Mouse (Mus musculus) limb, embryonic 10.5 days (tissue): Measurements from ENCODE around the gene Ofcc1. TPM values are rescaled to one million over a fixed set of nuclear protein-coding genes. Genes with fewer than 3 reads are reported as not detected.

Experiments used
- DNase-seq: peaks from one replicate; pipeline ENCODE4 v3.0.0-alpha.2; 2017; ENCODE audit warnings: low spot score
- H3K27ac ChIP-seq: fragments of 300-500 bp; sonication (generic); 2 replicates; pipeline ENCODE4 v1.5.1; 2016; ENCODE audit warnings: mild to moderate bottlenecking
- H3K27me3 ChIP-seq: fragments of 300-500 bp; sonication (generic); 2 replicates; pipeline ENCODE4 v1.6.1; 2016; ENCODE audit warnings: low read depth, mild to moderate bottlenecking; ENCODE audit not compliant: poor library complexity, severe bottlenecking
- H3K36me3 ChIP-seq: fragments of 300-500 bp; sonication (generic); 2 replicates; pipeline ENCODE4 v1.6.1; 2016; ENCODE audit warnings: mild to moderate bottlenecking, moderate library complexity
- H3K4me1 ChIP-seq: fragments of 300-500 bp; sonication (generic); 2 replicates; pipeline ENCODE4 v1.6.1; 2016
- H3K4me3 ChIP-seq: fragments of 300-500 bp; sonication (generic); 2 replicates; pipeline ENCODE4 v1.5.1; 2016; ENCODE audit warnings: mild to moderate bottlenecking, moderate library complexity
- H3K9me3 ChIP-seq: fragments of 300-500 bp; sonication (generic); replicated peaks from 2 replicates; pipeline ENCODE4 v1.6.1; 2016; ENCODE audit warnings: mild to moderate bottlenecking
- WGBS: fragments of 180-500 bp; shearing (Covaris S2); methylation state at CpG from one replicate; pipeline ENCODE4 v1.1.7; 2016; 5-methylcytosine and 5-hydroxymethylcytosine counted together
- polyA plus RNA-seq: library from polyadenylated mRNA; unstranded; fragments of >200 nt; fragmentation: Nextera tagmentation; extraction: Ambion mirVana; gene quantifications from 2 replicates; pipeline ENCODE4 v1.2.1, GENCODE M21; 2016

Ofcc1 gene
- polyA plus RNA-seq = 0.20 and 0.26 TPM in 2 replicates

GRCm38 (mm10) chr13:40361288-40361687 is at the start of gene Ofcc1:
TSS of gene Ofcc1 (minus strand) at chr13:40361450.
- no peak for DNase-seq
- Histone ChIP-seq H3K9me3 (no peaks in the 10 kb centered on the region), H3K4me1 (peaks cover 13% of the 10 kb centered on the region), H3K36me3 (no peaks in the 10 kb centered on the region), H3K27me3 (no peaks in the 10 kb centered on the region), H3K27ac (peak within 1 kb of the TSS; percentile 7; the same call in 1 of the 2 replicates), H3K4me3 (no peak within 1 kb of the TSS)
- WGBS = 75% methylated on average over 3 of the region's 3 CpGs

- H3K27ac ChIP-seq = no peak overlapping the region
- H3K36me3 ChIP-seq = no peaks in the 10 kb centered on the region
- H3K4me1 ChIP-seq = peaks cover 13% of the 10 kb centered on the region; the same call in 1 of the 2 replicates
- no peaks in the 10 kb centered on the region for H3K27me3 ChIP-seq
- no peaks in the 10 kb centered on the region for H3K9me3 ChIP-seq
- no peak overlapping the region for H3K4me3 ChIP-seq
- DNase-seq = no peak
- 87% methylated on average over 8 of the region's 8 CpGs for WGBS
Observed at GRCm38 (mm10) chr13:40390120-40390519, 28.9 kb upstream of the Ofcc1 start.

- Histone ChIP-seq H3K27ac (no peak overlapping the region), H3K36me3 (no peaks in the 10 kb centered on the region), H3K27me3 (no peaks in the 10 kb centered on the region), H3K4me3 (no peak overlapping the region), H3K4me1 (peaks cover 18% of the 10 kb centered on the region), H3K9me3 (no peaks in the 10 kb centered on the region)
- WGBS = 52% methylated on average over 4 of the region's 4 CpGs
- no peak for DNase-seq
Observed at GRCm38 (mm10) chr13:40387446-40387845, 26.2 kb upstream of the Ofcc1 start.

GRCm38 (mm10) chr13:40384962-40385361 is 23.7 kb upstream of the Ofcc1 start:
- no peaks in the 10 kb centered on the region for H3K36me3 ChIP-seq
- H3K4me1 ChIP-seq = peaks cover 18% of the 10 kb centered on the region
- 47% methylated on average over 4 of the region's 4 CpGs for WGBS
- H3K27ac ChIP-seq = no peak overlapping the region
- no peak overlapping the region for H3K4me3 ChIP-seq
- H3K9me3 ChIP-seq = no peaks in the 10 kb centered on the region
- no peaks in the 10 kb centered on the region for H3K27me3 ChIP-seq
- no peak for DNase-seq

- H3K27me3 ChIP-seq = no peaks in the 10 kb centered on the region
- no peak overlapping the region for H3K27ac ChIP-seq
- 79% methylated on average over 5 of the region's 5 CpGs for WGBS
- H3K9me3 ChIP-seq = no peaks in the 10 kb centered on the region
- no peaks in the 10 kb centered on the region for H3K36me3 ChIP-seq
- H3K4me1 ChIP-seq = no peaks in the 10 kb centered on the region
- H3K4me3 ChIP-seq = no peak overlapping the region
- DNase-seq = no peak
Observed at GRCm38 (mm10) chr13:40376773-40377172, 15.5 kb upstream of the Ofcc1 start.

- peaks cover 5% of the 10 kb centered on the region; the same call in 1 of the 2 replicates for H3K4me1 ChIP-seq
- WGBS = 82% methylated on average over 11 of the region's 11 CpGs
- H3K4me3 ChIP-seq = no peak overlapping the region
- H3K27ac ChIP-seq = no peak overlapping the region
- no peaks in the 10 kb centered on the region for H3K9me3 ChIP-seq
- H3K27me3 ChIP-seq = no peaks in the 10 kb centered on the region
- DNase-seq = no peak
- H3K36me3 ChIP-seq = no peaks in the 10 kb centered on the region
Observed at GRCm38 (mm10) chr13:40366762-40367161, 5.5 kb upstream of the Ofcc1 start.

- Histone ChIP-seq H3K4me1 (peaks cover 18% of the 10 kb centered on the region), H3K36me3 (no peaks in the 10 kb centered on the region), H3K9me3 (no peaks in the 10 kb centered on the region), H3K27me3 (no peaks in the 10 kb centered on the region), H3K4me3 (no peak overlapping the region), H3K27ac (no peak overlapping the region)
- no peak for DNase-seq
- 58% methylated on average over 4 of the region's 4 CpGs for WGBS
Observed at GRCm38 (mm10) chr13:40364855-40365254, 3.6 kb upstream of the Ofcc1 start.

GRCm38 (mm10) chr13:40360692-40361091 is 558 bp downstream of the Ofcc1 start:
- no peaks in the 10 kb centered on the region for H3K36me3 ChIP-seq
- no peak for DNase-seq
- no peaks in the 10 kb centered on the region for H3K27me3 ChIP-seq
- H3K27ac ChIP-seq = no peak overlapping the region; the same call in 1 of the 2 replicates
- peaks cover 13% of the 10 kb centered on the region for H3K4me1 ChIP-seq
- 39% methylated on average over 4 of the region's 4 CpGs for WGBS
- no peaks in the 10 kb centered on the region for H3K9me3 ChIP-seq
- no peak overlapping the region for H3K4me3 ChIP-seq

GRCm38 (mm10) chr13:40347045-40347444 is 14.2 kb downstream of the Ofcc1 start:
- no peaks in the 10 kb centered on the region for H3K36me3 ChIP-seq
- no peaks in the 10 kb centered on the region for H3K9me3 ChIP-seq
- no peaks in the 10 kb centered on the region for H3K4me1 ChIP-seq
- no peak overlapping the region for H3K27ac ChIP-seq
- WGBS = 100% methylated on average over 2 of the region's 2 CpGs
- DNase-seq = no peak
- no peak overlapping the region for H3K4me3 ChIP-seq
- H3K27me3 ChIP-seq = no peaks in the 10 kb centered on the region

GRCm38 (mm10) chr13:40323301-40323700 is 37.9 kb downstream of the Ofcc1 start:
- no peaks in the 10 kb centered on the region for H3K4me1 ChIP-seq
- no peaks in the 10 kb centered on the region for H3K36me3 ChIP-seq
- H3K27ac ChIP-seq = no peak overlapping the region
- 87% methylated on average over 5 of the region's 5 CpGs for WGBS
- H3K9me3 ChIP-seq = no peaks in the 10 kb centered on the region
- H3K27me3 ChIP-seq = no peaks in the 10 kb centered on the region
- no peak overlapping the region for H3K4me3 ChIP-seq
- no peak for DNase-seq

GRCm38 (mm10) chr13:40320814-40321525 is 40.3 kb downstream of the Ofcc1 start:
- Histone ChIP-seq H3K27ac (no peak overlapping the region), H3K4me1 (no peaks in the 10 kb centered on the region), H3K36me3 (no peaks in the 10 kb centered on the region), H3K27me3 (no peaks in the 10 kb centered on the region), H3K9me3 (no peaks in the 10 kb centered on the region), H3K4me3 (no peak overlapping the region)
- 73% methylated on average over 6 of the region's 6 CpGs for WGBS
- DNase-seq = no peak

GRCm38 (mm10) chr13:40317731-40318130 is 43.5 kb downstream of the Ofcc1 start:
- WGBS = 96% methylated on average over 2 of the region's 2 CpGs
- no peak for DNase-seq
- H3K36me3 ChIP-seq = no peaks in the 10 kb centered on the region

GRCm38 (mm10) chr13:40315158-40315792 is 46.0 kb downstream of the Ofcc1 start:
- DNase-seq = no peak
- no peaks in the 10 kb centered on the region for H3K36me3 ChIP-seq
- no peaks in the 10 kb centered on the region for H3K9me3 ChIP-seq
- H3K4me1 ChIP-seq = 0 out of 2 replicates have a peak, but pooled peaks cover 6% of the 10 kb centered on the region
- H3K4me3 ChIP-seq = no peak overlapping the region
- no peaks in the 10 kb centered on the region for H3K27me3 ChIP-seq
- WGBS = 83% methylated on average over 4 of the region's 4 CpGs
- H3K27ac ChIP-seq = no peak overlapping the region

More at GRCm38 (mm10) chr13:40317731-40318130, 43.5 kb downstream of the Ofcc1 start:
- Histone ChIP-seq H3K4me3 (no peak overlapping the region), H3K4me1 (0 out of 2 replicates have a peak, but pooled peaks cover 6% of the 10 kb centered on the region), H3K27me3 (no peaks in the 10 kb centered on the region), H3K9me3 (no peaks in the 10 kb centered on the region), H3K27ac (no peak overlapping the region)
